Mouse (Mus musculus): ENCODE measurements at regions not wholly inside any gene's neighbourhood (a gene's known extent, or its start where the extent isn't known, plus 50 kb on each side); places are given as distances from the start of the nearest gene placed in this dataset.

DNA sequence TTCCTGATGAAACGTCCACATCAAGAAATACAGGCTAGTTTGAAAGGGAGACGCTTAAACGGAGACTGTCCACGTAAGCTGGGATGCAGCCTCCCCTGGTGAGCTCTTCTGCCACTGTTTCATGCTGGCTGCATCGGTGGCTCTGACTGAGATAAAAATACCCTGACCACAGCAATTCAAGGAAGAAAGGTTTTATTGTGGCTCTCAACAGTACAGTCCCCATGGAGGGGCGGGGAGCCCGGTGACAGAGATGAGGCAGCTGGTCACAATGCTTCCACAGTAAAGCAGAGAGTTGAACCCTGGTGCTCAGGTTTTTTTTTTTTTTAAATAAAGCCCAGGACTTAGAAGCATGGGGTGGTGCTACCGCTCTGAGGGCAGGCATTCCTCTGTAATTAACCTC is 622.7 kb upstream of the Fam19a5 start:
- Histone ChIP-seq H3K4me2 (no peak overlapping the region), H3K4me3 (no peak overlapping the region), H3K36me3 (no peaks in the 10 kb centered on the region), H3K9me3 (replicated peaks) (no peaks in the 10 kb centered on the region), H3K27ac (no peak overlapping the region), H3K4me1 (no peaks in the 10 kb centered on the region), H3K9ac (no peak overlapping the region), H3K27me3 (replicated peaks) (no peaks in the 10 kb centered on the region)
- no peak for ATAC-seq
- 31% methylated on average over 8 of the region's 8 CpGs for WGBS (ENCODE audit: insufficient replicate concordance)

DNA sequence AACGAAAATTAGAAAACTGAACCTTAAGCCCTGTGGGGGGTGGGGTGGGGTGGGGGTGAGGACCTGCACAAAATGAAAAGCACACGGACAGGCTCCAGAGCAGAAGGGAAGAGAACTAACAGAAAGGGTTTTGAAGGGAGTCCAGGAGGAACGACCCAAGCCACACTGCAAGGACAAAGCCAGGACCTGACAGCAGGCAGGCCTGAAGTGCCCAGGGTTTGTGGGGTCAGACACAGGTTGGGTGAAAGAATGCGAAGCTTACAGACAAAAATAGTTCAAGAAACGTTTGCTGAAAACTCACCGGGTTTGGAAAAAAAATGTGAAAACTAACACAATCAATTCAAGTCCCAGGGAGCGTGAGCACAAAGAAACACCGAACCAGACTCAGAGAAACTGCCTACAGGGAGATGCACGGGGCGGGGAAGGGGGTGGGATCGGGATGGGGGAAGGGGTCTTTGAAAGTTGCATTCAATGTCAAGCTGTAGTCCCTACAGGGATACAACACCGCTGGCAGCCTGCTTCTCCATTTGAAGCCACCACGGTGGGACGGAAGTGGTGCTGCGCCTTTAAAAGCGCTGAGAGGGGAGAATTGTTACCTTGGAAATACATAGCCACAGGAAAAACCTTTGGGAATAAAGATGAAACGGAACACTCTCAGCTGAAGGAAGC is 618.9 kb upstream of the Fam19a5 start:
- Histone ChIP-seq H3K4me2 (no peak overlapping the region), H3K9ac (no peak overlapping the region), H3K4me3 (no peak overlapping the region), H3K4me1 (no peaks in the 10 kb centered on the region), H3K27ac (no peak overlapping the region), H3K36me3 (no peaks in the 10 kb centered on the region), H3K27me3 (replicated peaks) (no peaks in the 10 kb centered on the region), H3K9me3 (replicated peaks) (no peaks in the 10 kb centered on the region)
- 21% methylated on average over 17 of the region's 17 CpGs for WGBS (ENCODE audit: insufficient replicate concordance)
- no peak for ATAC-seq

DNA sequence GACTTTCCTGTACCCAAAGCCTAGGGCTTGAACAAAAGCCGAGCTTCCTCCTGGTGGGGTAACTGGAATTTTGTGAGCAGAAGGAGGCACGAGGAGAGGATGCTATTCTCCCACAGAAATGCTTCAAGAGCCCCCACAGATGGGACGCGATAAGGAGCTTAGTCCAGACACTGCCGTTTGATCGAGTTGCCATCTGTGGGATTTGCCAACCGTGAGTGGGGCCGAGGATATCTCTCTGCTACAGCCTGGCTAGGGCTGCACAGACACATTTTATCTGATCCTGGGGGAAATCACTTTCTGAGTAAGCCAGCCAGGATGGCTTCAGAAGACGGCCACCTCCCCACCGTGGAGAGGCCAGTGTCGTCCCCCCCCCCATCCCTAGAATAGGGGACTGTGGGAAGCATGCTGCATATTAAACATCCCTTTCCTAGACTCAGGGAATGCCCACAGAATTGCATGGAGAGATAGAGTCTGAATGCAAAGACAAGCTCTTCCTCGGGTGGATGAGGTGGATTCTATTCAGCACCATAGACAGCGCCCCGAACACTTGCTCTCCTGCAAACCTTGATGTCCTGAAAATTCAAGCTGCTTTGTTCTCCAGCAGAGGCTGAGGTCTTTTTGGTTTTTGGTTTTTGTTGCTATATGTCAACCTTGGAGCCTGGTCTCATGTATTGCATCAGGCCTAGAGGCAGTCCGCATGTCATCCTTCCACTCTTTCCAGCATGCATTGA is 611.6 kb upstream of the Fam19a5 start:
- H3K27me3 ChIP-seq (replicated peaks) = no peaks in the 10 kb centered on the region
- 42% methylated on average over 15 of the region's 15 CpGs for WGBS (ENCODE audit: insufficient replicate concordance)
- no peak for ATAC-seq

DNA sequence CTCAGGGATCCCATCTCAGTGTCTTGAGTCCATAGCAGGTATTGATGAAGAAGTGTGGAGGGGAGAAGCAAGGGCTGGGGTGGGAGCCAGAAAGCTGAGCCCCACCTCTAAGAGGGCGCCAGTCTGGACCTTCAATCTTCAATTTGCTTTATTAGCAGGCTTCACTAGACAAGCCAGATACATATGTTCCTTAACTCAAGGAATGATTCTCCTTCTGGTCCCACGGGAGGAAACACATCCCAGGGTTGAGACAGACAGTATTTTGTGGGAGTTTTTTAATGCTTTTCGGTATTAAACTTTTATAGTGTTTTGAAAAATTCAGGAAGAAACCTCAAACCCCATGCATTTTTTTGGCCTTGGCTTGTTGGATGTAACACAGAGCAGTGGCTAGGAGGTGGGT is 606.7 kb upstream of the Fam19a5 start:
- 50% methylated on average over 3 of the region's 3 CpGs for WGBS (ENCODE audit: insufficient replicate concordance)
- Histone ChIP-seq H3K4me3 (no peak overlapping the region), H3K4me1 (no peaks in the 10 kb centered on the region), H3K9me3 (replicated peaks) (no peaks in the 10 kb centered on the region), H3K27me3 (replicated peaks) (no peaks in the 10 kb centered on the region), H3K36me3 (no peaks in the 10 kb centered on the region), H3K4me2 (no peak overlapping the region), H3K9ac (no peak overlapping the region), H3K27ac (no peak overlapping the region)
- ATAC-seq = no peak

More for the DNA sequence above, 611.6 kb upstream of the Fam19a5 start:
- no peaks in the 10 kb centered on the region for H3K36me3 ChIP-seq
- H3K4me3 ChIP-seq = no peak overlapping the region
- no peaks in the 10 kb centered on the region for H3K9me3 ChIP-seq (replicated peaks)
- no peak overlapping the region for H3K4me2 ChIP-seq
- H3K27ac ChIP-seq = no peak overlapping the region
- H3K4me1 ChIP-seq = no peaks in the 10 kb centered on the region
- H3K9ac ChIP-seq = no peak overlapping the region

DNA sequence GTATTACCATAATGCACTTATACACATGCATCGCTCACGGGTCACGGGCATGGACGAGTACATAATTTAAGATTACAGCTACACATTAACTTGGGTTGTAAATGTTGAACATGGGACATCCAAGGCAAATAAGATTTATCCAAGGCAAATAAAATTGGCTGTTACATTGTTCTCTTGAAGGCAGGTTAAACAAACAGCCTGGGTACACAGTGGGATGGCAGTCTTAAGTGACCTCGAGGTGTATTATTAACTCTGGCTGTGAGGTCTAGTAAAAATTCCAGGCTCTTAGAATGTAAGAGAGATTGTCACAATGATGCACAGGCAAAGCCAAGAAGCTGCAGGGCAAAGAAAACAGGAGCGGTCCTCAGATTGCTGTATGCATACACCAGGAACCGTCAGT is 599.6 kb upstream of the Fam19a5 start:
- Histone ChIP-seq H3K27ac (no peak overlapping the region), H3K4me2 (no peak overlapping the region), H3K36me3 (no peaks in the 10 kb centered on the region), H3K9me3 (replicated peaks) (no peaks in the 10 kb centered on the region), H3K9ac (no peak overlapping the region), H3K4me1 (no peaks in the 10 kb centered on the region), H3K4me3 (no peak overlapping the region), H3K27me3 (replicated peaks) (no peaks in the 10 kb centered on the region)
- ATAC-seq = no peak
- 64% methylated on average over 7 of the region's 7 CpGs for WGBS (ENCODE audit: insufficient replicate concordance)

DNA sequence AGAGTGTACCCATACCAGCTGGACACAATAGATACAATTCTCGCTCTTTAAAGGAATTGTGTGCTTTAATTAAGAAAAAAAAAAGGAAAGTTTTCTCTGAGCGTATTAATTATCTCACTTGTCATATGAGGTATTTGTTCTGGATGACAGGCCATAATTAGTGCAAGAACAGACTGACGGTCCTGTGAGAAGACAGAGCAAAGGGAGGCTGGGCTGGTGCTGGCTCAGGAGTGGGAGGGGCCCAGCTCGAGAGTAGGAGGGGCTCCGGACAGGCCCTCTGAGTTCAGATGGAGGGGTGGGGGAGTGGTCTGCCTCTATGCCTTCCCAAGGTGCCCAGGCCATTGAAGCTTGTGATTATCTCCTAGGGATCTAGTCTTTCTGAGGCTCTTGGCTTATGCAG is 591.5 kb upstream of the Fam19a5 start:
- Histone ChIP-seq H3K36me3 (no peaks in the 10 kb centered on the region), H3K9ac (no peak overlapping the region), H3K27ac (no peak overlapping the region), H3K9me3 (replicated peaks) (no peaks in the 10 kb centered on the region), H3K4me1 (no peaks in the 10 kb centered on the region), H3K4me3 (no peak overlapping the region), H3K27me3 (replicated peaks) (no peaks in the 10 kb centered on the region), H3K4me2 (no peak overlapping the region)
- WGBS (ENCODE audit: insufficient replicate concordance) = 52% methylated on average over 5 of the region's 5 CpGs
- no peak for ATAC-seq

DNA sequence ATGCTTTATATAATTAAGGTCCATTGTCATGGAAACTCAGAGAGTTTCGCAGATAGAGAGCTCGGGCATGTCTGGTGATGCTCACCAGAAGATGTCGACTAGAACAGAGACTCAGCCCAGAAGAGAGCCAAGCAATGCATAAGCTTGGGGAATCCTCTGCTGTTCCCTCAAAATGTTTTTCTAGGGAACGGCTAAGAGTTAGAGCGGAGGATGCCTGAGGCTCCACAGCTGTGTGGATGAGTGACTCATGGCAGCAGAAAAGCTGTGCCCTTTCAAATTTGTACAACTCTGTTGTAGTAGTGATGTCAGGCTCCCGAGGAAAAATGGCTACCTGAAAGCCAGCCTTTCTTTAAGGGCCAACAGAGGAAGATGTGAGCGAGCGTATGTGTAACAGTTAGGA is 586.2 kb upstream of the Fam19a5 start:
- H3K9ac ChIP-seq = no peak overlapping the region

DNA sequence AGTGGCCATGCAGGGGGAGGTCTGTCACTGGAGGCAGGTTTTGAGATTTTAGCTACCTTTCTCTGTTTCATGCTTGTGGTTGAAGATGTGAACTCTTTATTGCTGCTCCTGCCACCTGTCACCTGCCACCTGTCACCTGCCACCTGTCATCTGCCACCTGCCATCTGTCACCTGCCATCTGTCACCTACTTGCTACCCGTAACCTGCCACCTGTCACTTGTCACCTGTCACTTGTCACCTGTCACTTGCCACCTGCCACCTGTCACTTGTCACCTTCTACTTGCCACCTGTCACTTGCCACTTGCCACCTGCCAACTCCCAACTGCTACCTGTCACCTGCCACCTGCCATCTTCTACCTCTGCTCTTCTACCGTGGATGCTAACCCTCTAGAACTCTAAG is 581.2 kb upstream of the Fam19a5 start:
- ATAC-seq = no peak
- Histone ChIP-seq H3K4me1 (no peaks in the 10 kb centered on the region), H3K9me3 (replicated peaks) (no peaks in the 10 kb centered on the region), H3K27ac (no peak overlapping the region), H3K27me3 (replicated peaks) (no peaks in the 10 kb centered on the region), H3K9ac (no peak overlapping the region), H3K36me3 (no peaks in the 10 kb centered on the region), H3K4me3 (no peak overlapping the region), H3K4me2 (no peak overlapping the region)
- 76% methylated on average over 2 of the region's 2 CpGs for WGBS (ENCODE audit: insufficient replicate concordance)

More for the DNA sequence above, 586.2 kb upstream of the Fam19a5 start:
- Histone ChIP-seq H3K9me3 (replicated peaks) (no peaks in the 10 kb centered on the region), H3K4me3 (no peak overlapping the region), H3K36me3 (no peaks in the 10 kb centered on the region), H3K4me2 (no peak overlapping the region), H3K4me1 (no peaks in the 10 kb centered on the region), H3K27ac (no peak overlapping the region), H3K27me3 (replicated peaks) (no peaks in the 10 kb centered on the region)
- 68% methylated on average over 8 of the region's 8 CpGs for WGBS (ENCODE audit: insufficient replicate concordance)
- ATAC-seq = no peak

DNA sequence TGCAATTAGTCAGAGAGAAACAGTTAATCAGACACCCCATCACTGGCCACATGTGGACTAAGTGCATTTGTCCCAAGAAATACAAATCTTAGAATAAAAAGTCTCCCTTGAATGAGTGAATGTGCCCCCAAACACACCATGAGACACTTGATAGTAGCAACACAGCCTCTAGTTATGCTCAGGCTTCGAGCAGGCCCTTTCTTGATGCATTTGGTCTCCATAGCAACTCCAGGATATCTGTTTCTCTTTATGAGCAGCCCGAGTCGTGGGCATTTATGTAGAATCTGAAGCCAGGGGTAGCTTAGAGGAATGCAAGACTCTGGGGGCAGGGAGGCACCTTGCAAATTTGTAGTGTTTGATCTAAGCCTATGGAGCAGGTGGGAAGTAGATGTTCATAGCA is 580.6 kb upstream of the Fam19a5 start:
- Histone ChIP-seq H3K4me3 (no peak overlapping the region), H3K27me3 (replicated peaks) (no peaks in the 10 kb centered on the region), H3K9me3 (replicated peaks) (no peaks in the 10 kb centered on the region), H3K4me2 (no peak overlapping the region), H3K4me1 (no peaks in the 10 kb centered on the region), H3K36me3 (no peaks in the 10 kb centered on the region), H3K9ac (no peak overlapping the region), H3K27ac (no peak overlapping the region)
- no peak for ATAC-seq
- WGBS (ENCODE audit: insufficient replicate concordance) = 53% methylated on average over 3 of the region's 3 CpGs

DNA sequence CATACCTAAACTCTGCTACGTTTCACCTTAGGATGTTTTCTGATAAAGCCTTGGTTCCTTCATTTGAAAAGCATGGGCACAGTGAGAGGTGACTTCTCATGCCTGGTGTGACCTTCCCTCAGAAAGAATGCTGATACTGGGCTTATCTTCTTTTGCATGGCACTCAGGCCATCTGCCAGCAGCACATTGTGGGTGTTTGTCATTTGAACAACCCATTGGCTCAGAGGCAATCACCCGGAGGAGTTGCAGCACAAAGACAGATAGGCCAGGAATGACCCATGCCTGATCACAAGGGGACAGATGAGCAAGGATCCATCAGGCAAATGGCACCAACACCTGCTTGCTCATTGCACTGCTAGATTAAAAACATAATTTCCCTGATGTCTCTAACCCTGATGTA is 572.7 kb upstream of the Fam19a5 start:
- Histone ChIP-seq H3K4me1 (no peaks in the 10 kb centered on the region), H3K36me3 (no peaks in the 10 kb centered on the region), H3K9ac (no peak overlapping the region), H3K27ac (no peak overlapping the region), H3K9me3 (replicated peaks) (peaks cover 8% of the 10 kb centered on the region; the same call in 1 of the 2 replicates), H3K27me3 (replicated peaks) (no peaks in the 10 kb centered on the region), H3K4me2 (no peak overlapping the region), H3K4me3 (no peak overlapping the region)
- 56% methylated on average over 2 of the region's 2 CpGs for WGBS (ENCODE audit: insufficient replicate concordance)
- no peak for ATAC-seq

DNA sequence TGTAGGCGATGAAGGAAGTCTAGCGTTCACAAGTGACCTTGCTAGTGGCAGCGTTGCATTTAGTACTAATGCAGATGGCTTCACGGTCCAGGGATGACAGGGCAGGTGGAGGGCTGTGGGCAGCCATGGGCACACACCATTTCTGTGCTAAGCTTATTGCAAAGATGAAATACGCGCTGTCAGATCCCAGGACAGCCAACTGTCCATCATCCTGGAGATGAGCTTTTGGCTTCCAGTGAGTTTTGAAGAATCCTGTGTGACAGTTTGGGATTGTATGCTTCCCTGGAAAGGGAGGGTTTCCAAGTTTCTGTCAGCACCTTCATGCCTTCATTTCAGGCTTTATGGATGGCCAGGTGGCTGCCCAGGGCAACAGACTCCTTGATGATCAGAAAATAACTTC is 547.9 kb upstream of the Fam19a5 start:
- no peak for ATAC-seq
- no peaks in the 10 kb centered on the region for H3K27me3 ChIP-seq (replicated peaks)
- H3K9me3 ChIP-seq (replicated peaks) = 0 out of 2 replicates have a peak, but pooled peaks cover 23% of the 10 kb centered on the region
- 84% methylated on average over 6 of the region's 6 CpGs for WGBS (ENCODE audit: insufficient replicate concordance)
- no peaks in the 10 kb centered on the region for H3K36me3 ChIP-seq
- no peak overlapping the region for H3K4me2 ChIP-seq
- H3K4me1 ChIP-seq = no peaks in the 10 kb centered on the region
- no peak overlapping the region for H3K4me3 ChIP-seq
- no peak overlapping the region for H3K27ac ChIP-seq
- H3K9ac ChIP-seq = no peak overlapping the region

DNA sequence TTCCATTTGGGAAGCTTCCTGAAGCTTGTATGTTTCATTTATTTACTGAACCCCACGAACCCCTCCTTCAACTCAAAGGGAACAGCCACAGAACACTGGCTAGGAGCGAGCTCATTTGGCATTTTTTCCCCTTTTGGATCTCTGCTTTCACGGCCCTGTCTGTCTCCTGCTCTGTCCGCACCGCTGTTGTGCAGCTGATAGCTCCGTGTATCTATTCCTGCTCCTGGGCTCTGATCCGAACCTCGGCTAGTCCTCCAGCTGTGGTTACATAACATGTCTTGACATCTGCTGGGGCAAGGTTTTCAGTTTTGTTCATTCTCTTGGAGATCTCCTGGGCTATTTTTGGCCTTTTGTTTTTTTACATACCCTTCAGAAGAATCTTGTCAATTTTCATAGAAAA is 525.1 kb upstream of the Fam19a5 start:
- Histone ChIP-seq H3K9me3 (replicated peaks) (no peaks in the 10 kb centered on the region), H3K27me3 (replicated peaks) (no peaks in the 10 kb centered on the region), H3K9ac (no peak overlapping the region), H3K36me3 (no peaks in the 10 kb centered on the region), H3K4me3 (no peak overlapping the region), H3K4me1 (no peaks in the 10 kb centered on the region), H3K4me2 (no peak overlapping the region), H3K27ac (no peak overlapping the region)
- ATAC-seq = no peak
- whole genome bisulfite sequencing (ENCODE audit: insufficient replicate concordance) = 55% methylated on average over 8 of the region's 8 CpGs

DNA sequence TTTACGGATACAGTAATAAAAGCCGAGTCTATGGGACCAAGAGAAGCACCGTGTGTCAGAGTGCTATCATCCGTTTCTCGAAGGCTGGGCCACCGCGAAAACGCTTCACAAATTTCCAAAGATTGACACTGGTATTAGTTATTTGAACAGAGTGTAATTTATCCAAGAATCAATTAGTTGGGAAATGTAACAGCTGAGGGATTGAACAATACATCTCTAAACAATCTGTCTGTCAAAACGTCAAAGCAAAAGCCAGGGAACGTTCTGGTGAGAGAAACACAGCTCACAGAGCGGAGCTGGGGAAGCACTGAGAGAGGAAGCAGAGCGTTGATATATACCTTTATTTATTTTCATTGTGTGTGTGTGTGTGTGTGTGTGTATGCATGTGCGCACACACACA is 498.1 kb upstream of the Fam19a5 start:
- no peaks in the 10 kb centered on the region for H3K36me3 ChIP-seq
- H3K9me3 ChIP-seq (replicated peaks) = no peaks in the 10 kb centered on the region
- no peak overlapping the region for H3K4me2 ChIP-seq
- WGBS (ENCODE audit: insufficient replicate concordance) = 79% methylated on average over 13 of the region's 13 CpGs
- H3K4me3 ChIP-seq = no peak overlapping the region
- no peak overlapping the region for H3K9ac ChIP-seq
- no peaks in the 10 kb centered on the region for H3K4me1 ChIP-seq
- no peak overlapping the region for H3K27ac ChIP-seq
- ATAC-seq = no peak
- H3K27me3 ChIP-seq (replicated peaks) = no peaks in the 10 kb centered on the region
